Mouse (Mus musculus): ENCODE results near the gene Frrs1. TPM values are rescaled to one million over a fixed set of nuclear protein-coding genes. Genes with fewer than 3 reads are reported as not detected.

The Frrs1 gene
- total and polyA plus RNA-seq, 2 experiments from 2014 or later, result 3.2 to 9.9 TPM

DNA sequence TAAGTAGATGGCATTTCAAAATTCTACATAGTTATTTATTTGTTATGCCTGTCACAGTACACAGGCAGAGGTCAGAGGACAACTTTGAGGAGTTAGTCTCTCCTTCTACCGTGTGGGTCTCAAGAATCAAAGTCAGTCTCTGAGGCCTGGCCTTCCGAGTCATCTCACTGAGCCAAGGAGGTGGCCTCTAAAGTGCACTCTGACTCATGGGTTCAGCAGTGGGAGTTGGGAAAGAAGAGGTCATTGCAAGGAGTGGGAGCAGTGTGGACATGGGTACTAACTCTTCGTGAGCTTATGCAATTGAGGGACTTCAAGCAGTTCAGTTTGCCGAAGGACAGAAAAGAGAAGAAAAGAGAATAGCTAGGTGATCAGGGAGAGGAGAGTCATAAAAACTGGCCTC is 10.3 kb upstream of the Frrs1 start:
- Histone ChIP-seq H3K9ac (replicated peaks; ENCODE audit: low read depth, low read length) (no peak overlapping the region), H3K4me1 (ENCODE audit: control insufficient read depth, insufficient read depth) (no peaks in the 10 kb centered on the region), H3K36me3 (replicated peaks; ENCODE audit: control insufficient read depth, insufficient read depth, low read length) (no peaks in the 10 kb centered on the region), H3K27ac (ENCODE audit: low read depth) (no peak overlapping the region), H3K27me3 (ENCODE audit: control insufficient read depth, insufficient read depth, low read length) (no peaks in the 10 kb centered on the region), H3K4me2 (ENCODE audit: low read depth, low read length) (no peak overlapping the region), H3K4me3 (ENCODE audit: low read depth, low read length) (no peak overlapping the region), H3K9me3 (replicated peaks; ENCODE audit: control insufficient read depth, low read length) (no peaks in the 10 kb centered on the region)
- ATAC-seq (ENCODE audit: insufficient read depth, low read depth) (no peak), DNase-seq (ENCODE audit: low spot score) (no peak)
- no peak for TF ChIP-seq CTCF (IDR thresholded peaks at IDR 0.05; ENCODE audit: low read depth)
- no peak for TF ChIP-seq EP300 (IDR thresholded peaks at IDR 0.05; ENCODE audit: low read depth)
- WGBS, result 69% methylated on average over 4 of the region's 4 CpGs

DNA sequence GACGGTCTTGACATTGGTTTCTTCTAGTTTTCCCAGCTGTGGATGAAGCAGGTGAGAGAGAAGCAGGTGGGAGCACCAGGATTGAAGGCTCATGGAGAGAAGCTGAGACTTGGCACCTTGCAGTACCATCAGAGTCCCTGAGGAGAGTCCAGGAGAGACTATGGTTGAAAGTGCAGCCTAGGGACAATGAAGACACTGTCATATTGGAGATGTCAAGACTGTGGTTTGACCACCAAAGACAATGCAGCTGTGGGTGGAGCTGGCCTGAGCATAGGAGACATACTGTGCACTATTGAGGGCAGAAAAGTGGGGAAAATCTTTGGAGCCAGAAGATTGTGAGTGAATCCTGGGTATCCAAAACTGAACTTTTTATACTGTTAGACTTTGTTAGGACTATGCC is 8.9 kb upstream of the Frrs1 start:
- Histone ChIP-seq H3K9me3 (replicated peaks; ENCODE audit: control insufficient read depth, low read length) (no peaks in the 10 kb centered on the region), H3K36me3 (replicated peaks; ENCODE audit: control insufficient read depth, insufficient read depth, low read length) (no peaks in the 10 kb centered on the region), H3K4me2 (ENCODE audit: low read depth, low read length) (no peak overlapping the region), H3K9ac (replicated peaks; ENCODE audit: low read depth, low read length) (no peak overlapping the region), H3K27me3 (ENCODE audit: control insufficient read depth, insufficient read depth, low read length) (no peaks in the 10 kb centered on the region), H3K27ac (ENCODE audit: low read depth) (no peak overlapping the region), H3K4me1 (ENCODE audit: control insufficient read depth, insufficient read depth) (no peaks in the 10 kb centered on the region), H3K4me3 (ENCODE audit: low read depth, low read length) (no peak overlapping the region)
- TF ChIP-seq EP300 (IDR thresholded peaks at IDR 0.05; ENCODE audit: low read depth) (no peak), CTCF (IDR thresholded peaks at IDR 0.05; ENCODE audit: low read depth) (no peak)
- no peak for ATAC-seq (ENCODE audit: insufficient read depth, low read depth)
- no peak for DNase-seq (ENCODE audit: low spot score)
- WGBS, result 80% methylated on average over 1 of the region's 1 CpGs

DNA sequence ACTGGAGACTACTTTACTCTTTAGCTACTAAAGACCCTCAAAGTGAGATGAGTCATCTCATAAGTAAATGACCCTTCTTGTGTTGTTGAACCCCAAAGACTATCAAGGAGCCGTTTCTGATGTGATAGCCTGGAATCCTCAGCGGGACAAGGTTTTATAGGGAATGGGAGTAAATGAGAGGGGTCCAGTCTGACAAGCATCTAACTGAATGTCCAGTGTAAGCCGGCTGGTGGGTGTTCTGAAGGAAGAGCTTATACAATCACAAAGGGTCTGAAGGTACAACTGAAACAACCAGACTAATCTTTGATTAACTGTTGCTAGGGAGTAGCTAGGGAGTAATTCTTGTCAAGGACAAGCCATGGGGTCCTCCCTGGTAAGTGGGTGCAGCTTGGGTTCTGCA is 6.8 kb upstream of the Frrs1 start:
- no peak overlapping the region for H3K27ac ChIP-seq (ENCODE audit: low read depth)
- DNase-seq (ENCODE audit: low spot score), result no peak
- no peaks in the 10 kb centered on the region for H3K36me3 ChIP-seq (replicated peaks; ENCODE audit: control insufficient read depth, insufficient read depth, low read length)
- no peaks in the 10 kb centered on the region for H3K4me1 ChIP-seq (ENCODE audit: control insufficient read depth, insufficient read depth)
- no peak overlapping the region for H3K4me3 ChIP-seq (ENCODE audit: low read depth, low read length)
- no peaks in the 10 kb centered on the region for H3K9me3 ChIP-seq (replicated peaks; ENCODE audit: control insufficient read depth, low read length)
- no peak overlapping the region for H3K4me2 ChIP-seq (ENCODE audit: low read depth, low read length)
- no peaks in the 10 kb centered on the region for H3K27me3 ChIP-seq (ENCODE audit: control insufficient read depth, insufficient read depth, low read length)
- no peak overlapping the region for H3K9ac ChIP-seq (replicated peaks; ENCODE audit: low read depth, low read length)
- no peak for ATAC-seq (ENCODE audit: insufficient read depth, low read depth)
- TF ChIP-seq CTCF (IDR thresholded peaks at IDR 0.05; ENCODE audit: low read depth) (no peak), EP300 (IDR thresholded peaks at IDR 0.05; ENCODE audit: low read depth) (no peak)
- 77% methylated on average over 3 of the region's 3 CpGs for WGBS

DNA sequence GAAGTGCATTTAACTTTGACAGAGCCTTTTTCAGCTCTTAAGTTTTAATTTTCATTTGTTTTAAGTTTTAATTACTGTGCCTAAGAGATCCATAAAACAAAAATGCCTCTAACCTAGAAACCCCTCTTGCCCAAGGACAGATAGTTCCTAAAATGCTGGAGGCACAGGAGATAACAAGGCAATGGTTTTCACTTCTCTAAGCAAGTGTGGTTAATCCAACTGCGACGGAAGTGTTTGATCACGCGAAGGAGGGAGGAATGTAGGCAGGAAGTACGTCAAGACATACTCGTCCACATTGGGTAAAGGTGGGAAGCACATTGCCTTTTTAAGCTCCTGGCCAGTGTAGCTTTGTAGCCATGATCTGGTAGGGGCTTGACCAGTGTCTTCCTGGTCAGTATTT is 1.7 kb upstream of the Frrs1 start:
- no peaks in the 10 kb centered on the region for H3K9me3 ChIP-seq (replicated peaks; ENCODE audit: control insufficient read depth, low read length)
- H3K4me1 ChIP-seq (ENCODE audit: control insufficient read depth, insufficient read depth), result peaks cover 3% of the 10 kb centered on the region; the same call in 1 of the 2 replicates
- WGBS, result 71% methylated on average over 6 of the region's 6 CpGs
- no peak for ATAC-seq (ENCODE audit: insufficient read depth, low read depth)
- DNase-seq (ENCODE audit: low spot score), result no peak
- TF ChIP-seq CTCF (IDR thresholded peaks at IDR 0.05; ENCODE audit: low read depth), result no peak
- TF ChIP-seq EP300 (IDR thresholded peaks at IDR 0.05; ENCODE audit: low read depth), result no peak
- H3K36me3 ChIP-seq (replicated peaks; ENCODE audit: control insufficient read depth, insufficient read depth, low read length), result no peaks in the 10 kb centered on the region
- H3K27me3 ChIP-seq (ENCODE audit: control insufficient read depth, insufficient read depth, low read length), result no peaks in the 10 kb centered on the region
- H3K27ac ChIP-seq (ENCODE audit: low read depth), result no peak overlapping the region
- H3K4me3 ChIP-seq (ENCODE audit: low read depth, low read length), result no peak overlapping the region
- H3K4me2 ChIP-seq (ENCODE audit: low read depth, low read length), result no peak overlapping the region
- H3K9ac ChIP-seq (replicated peaks; ENCODE audit: low read depth, low read length), result no peak overlapping the region

DNA sequence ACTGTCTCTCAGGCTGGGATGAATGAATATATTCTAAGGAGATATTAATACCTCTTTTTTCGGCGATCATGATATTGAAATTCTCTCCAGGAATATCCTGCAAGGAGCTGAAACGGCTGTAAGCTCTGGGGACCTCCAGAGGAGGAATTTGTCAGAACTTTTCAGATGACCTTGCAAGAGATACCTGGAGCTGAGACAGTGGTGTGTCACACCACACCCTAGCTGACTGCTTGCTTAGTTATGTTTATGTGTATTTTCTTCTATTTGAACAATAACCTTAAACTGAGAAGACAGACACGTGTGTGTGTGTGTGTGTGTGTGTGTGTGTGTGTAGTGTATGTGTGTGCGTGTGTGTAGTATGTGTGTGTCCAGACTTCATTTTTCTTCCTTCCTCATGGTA is 488 bp downstream of the Frrs1 start:
- H3K4me2 ChIP-seq (ENCODE audit: low read depth, low read length), result no peak overlapping the region
- 66% methylated on average over 5 of the region's 5 CpGs for WGBS
- H3K4me3 ChIP-seq (ENCODE audit: low read depth, low read length), result no peak overlapping the region

More for the DNA sequence above, 488 bp downstream of the Frrs1 start:
- no peak for ATAC-seq (ENCODE audit: insufficient read depth, low read depth)
- Histone ChIP-seq H3K27me3 (ENCODE audit: control insufficient read depth, insufficient read depth, low read length) (no peaks in the 10 kb centered on the region), H3K9me3 (replicated peaks; ENCODE audit: control insufficient read depth, low read length) (no peaks in the 10 kb centered on the region), H3K9ac (replicated peaks; ENCODE audit: low read depth, low read length) (no peak overlapping the region), H3K36me3 (replicated peaks; ENCODE audit: control insufficient read depth, insufficient read depth, low read length) (no peaks in the 10 kb centered on the region), H3K4me1 (ENCODE audit: control insufficient read depth, insufficient read depth) (peaks cover 3% of the 10 kb centered on the region; the same call in 1 of the 2 replicates), H3K27ac (ENCODE audit: low read depth) (no peak overlapping the region)
- no peak for TF ChIP-seq EP300 (IDR thresholded peaks at IDR 0.05; ENCODE audit: low read depth)
- no peak for TF ChIP-seq CTCF (IDR thresholded peaks at IDR 0.05; ENCODE audit: low read depth)
- no peak for DNase-seq (ENCODE audit: low spot score)

Measured in heart, postnatal 0 days (tissue).